Mouse (Mus musculus) mouse trophoblast stem cell (cell line): Measurements from ENCODE around the gene Col6a2.

ENCODE experiments used
- in situ Hi-C, 2 experiments: fragments of 300-500 bp; cut with MseI, MboI; formaldehyde crosslinking; loops; 2 replicates in 1 of 2; 3 replicates in 1 of 2; pipeline ENCODE4 v1.15.1; 2025

Col6a2 gene

GRCm38 (mm10) chr10:76554061-76554460, 69.4 kb downstream of the Col6a2 start:
- in situ Hi-C loops = loop anchor here in 1 of 2 experiments (25.0 kb wide), 1 partner anchor 183 kb away; the partner anchor contains the start of gene Col6a1

- in situ Hi-C loops = loop anchor here in 1 of 2 experiments (25.0 kb wide), 1 partner anchor 186 kb away; the partner anchor contains the start of gene Col6a1
Measured at GRCm38 (mm10) chr10:76551556-76551955, 71.9 kb downstream of the Col6a2 start.

- in situ Hi-C loops = loop anchor here in 1 of 2 experiments (25.0 kb wide), 1 partner anchor 187 kb away; the partner anchor contains the start of gene Col6a1
Measured at GRCm38 (mm10) chr10:76550458-76550857, 73.0 kb downstream of the Col6a2 start.

- in situ Hi-C loops = no loop called here
Measured at GRCm38 (mm10) chr10:76548218-76548617, 75.2 kb downstream of the Col6a2 start.

GRCm38 (mm10) chr10:76546566-76546965, 76.9 kb downstream of the Col6a2 start:
- in situ Hi-C loops = no loop called here
